Mouse (Mus musculus) frontal cortex, postnatal 36 days (tissue): ENCODE measurements around the gene Hydin.

Experiments
- DNase-seq, 2 experiments: peaks; one replicate each; pipeline ENCODE4 v3.0.0; 2022; ENCODE audit warnings: low spot score in 2 of 2

The Hydin gene

GRCm38 (mm10) chr8:110633814-110634213 lies 367.0 kb downstream of the Hydin start:
- DNase-seq: no peak

- no peak for DNase-seq
Observed at GRCm38 (mm10) chr8:110636182-110636581, 369.4 kb downstream of the Hydin start.

GRCm38 (mm10) chr8:110642331-110642730 lies 375.6 kb downstream of the Hydin start:
- DNase-seq: no peak

GRCm38 (mm10) chr8:110643177-110643576 lies 376.4 kb downstream of the Hydin start:
- DNase-seq: no peak

GRCm38 (mm10) chr8:110644422-110644821 lies 377.6 kb downstream of the Hydin start:
- no peak for DNase-seq

- DNase-seq: no peak
Observed at GRCm38 (mm10) chr8:110644901-110645300, 378.1 kb downstream of the Hydin start.

- DNase-seq: no peak
Observed at GRCm38 (mm10) chr8:110645340-110645739, 378.6 kb downstream of the Hydin start.

- DNase-seq: peak; percentile 71 to 78
Observed at GRCm38 (mm10) chr8:110646064-110646463, 379.3 kb downstream of the Hydin start.

GRCm38 (mm10) chr8:110648577-110648976 lies 381.8 kb downstream of the Hydin start:
- DNase-seq: no peak

GRCm38 (mm10) chr8:110649286-110649685 lies 382.5 kb downstream of the Hydin start:
- no peak for DNase-seq

- DNase-seq: no peak
Observed at GRCm38 (mm10) chr8:110650838-110651237, 384.1 kb downstream of the Hydin start.

- no peak for DNase-seq
Observed at GRCm38 (mm10) chr8:110651847-110652246, 385.1 kb downstream of the Hydin start.

- DNase-seq: no peak
Observed at GRCm38 (mm10) chr8:110654075-110655060, 387.6 kb downstream of the Hydin start.

- no peak for DNase-seq
Observed at GRCm38 (mm10) chr8:110655827-110656226, 389.1 kb downstream of the Hydin start.

- no peak for DNase-seq
Observed at GRCm38 (mm10) chr8:110657661-110658060, 390.9 kb downstream of the Hydin start.
